Mouse (Mus musculus): ENCODE measurements around the gene Car10. TPM values are rescaled to one million over a fixed set of nuclear protein-coding genes. Genes with fewer than 3 reads are reported as not detected.
"Not testable (repeated sequence)": the region's sequence is repeated elsewhere in the genome, so short reads cannot be mapped to it uniquely, and the experiment has no call there.

Car10 gene
- polyA plus RNA-seq, 1 experiment from 2014 or later, result 0.12 TPM

GRCm38 (mm10) chr11:93393371-93393770 lies 295.5 kb downstream of the Car10 start:
- H3K4me2 ChIP-seq (replicated peaks; ENCODE audit: low read depth, low read length); H3K36me3 ChIP-seq (ENCODE audit: control insufficient read depth, insufficient read depth, low read length); H3K4me3 ChIP-seq (ENCODE audit: low read length); H3K4me1 ChIP-seq (ENCODE audit: control insufficient read depth, insufficient read depth, low read length); H3K9ac ChIP-seq (ENCODE audit: low read depth, low read length); H3K27me3 ChIP-seq (ENCODE audit: control insufficient read depth, insufficient read depth, low read length); H3K27ac ChIP-seq (ENCODE audit: low read depth, low read length); ATAC-seq (ENCODE audit: low FRiP score, low TSS enrichment); H3K9me3 ChIP-seq (ENCODE audit: control insufficient read depth, low read length): not testable (repeated sequence)

- ATAC-seq (ENCODE audit: low FRiP score, low TSS enrichment), result no peak
- no peak overlapping the region for H3K4me2 ChIP-seq (replicated peaks; ENCODE audit: low read depth, low read length)
- 89% methylated on average over 2 of the region's 2 CpGs for WGBS
- no peaks in the 10 kb centered on the region for H3K27me3 ChIP-seq (ENCODE audit: control insufficient read depth, insufficient read depth, low read length)
- no peaks in the 10 kb centered on the region for H3K9me3 ChIP-seq (ENCODE audit: control insufficient read depth, low read length)
- H3K4me3 ChIP-seq (ENCODE audit: low read length), result no peak overlapping the region
- no peak overlapping the region for H3K27ac ChIP-seq (ENCODE audit: low read depth, low read length)
- H3K4me1 ChIP-seq (ENCODE audit: control insufficient read depth, insufficient read depth, low read length), result no peaks in the 10 kb centered on the region
- no peak overlapping the region for H3K9ac ChIP-seq (ENCODE audit: low read depth, low read length)
- no peaks in the 10 kb centered on the region for H3K36me3 ChIP-seq (ENCODE audit: control insufficient read depth, insufficient read depth, low read length)
These were observed 298.5 kb downstream of the Car10 start for GRCm38 (mm10) chr11:93396356-93396755.

- H3K36me3 ChIP-seq (ENCODE audit: control insufficient read depth, insufficient read depth, low read length); H3K9me3 ChIP-seq (ENCODE audit: control insufficient read depth, low read length); H3K27me3 ChIP-seq (ENCODE audit: control insufficient read depth, insufficient read depth, low read length); H3K4me2 ChIP-seq (replicated peaks; ENCODE audit: low read depth, low read length); H3K4me1 ChIP-seq (ENCODE audit: control insufficient read depth, insufficient read depth, low read length); H3K9ac ChIP-seq (ENCODE audit: low read depth, low read length); H3K27ac ChIP-seq (ENCODE audit: low read depth, low read length); ATAC-seq (ENCODE audit: low FRiP score, low TSS enrichment); H3K4me3 ChIP-seq (ENCODE audit: low read length): not testable (repeated sequence)
- 85% methylated on average over 1 of the region's 1 CpGs for WGBS
These were observed 303.3 kb downstream of the Car10 start for GRCm38 (mm10) chr11:93401167-93401566.

GRCm38 (mm10) chr11:93407981-93408380 lies 310.2 kb downstream of the Car10 start:
- no peak overlapping the region for H3K4me3 ChIP-seq (ENCODE audit: low read length)
- no peak for ATAC-seq (ENCODE audit: low FRiP score, low TSS enrichment)
- H3K27me3 ChIP-seq (ENCODE audit: control insufficient read depth, insufficient read depth, low read length), result no peaks in the 10 kb centered on the region
- no peaks in the 10 kb centered on the region for H3K36me3 ChIP-seq (ENCODE audit: control insufficient read depth, insufficient read depth, low read length)
- H3K4me2 ChIP-seq (replicated peaks; ENCODE audit: low read depth, low read length), result no peak overlapping the region
- no peaks in the 10 kb centered on the region for H3K4me1 ChIP-seq (ENCODE audit: control insufficient read depth, insufficient read depth, low read length)
- no peaks in the 10 kb centered on the region for H3K9me3 ChIP-seq (ENCODE audit: control insufficient read depth, low read length)
- no peak overlapping the region for H3K9ac ChIP-seq (ENCODE audit: low read depth, low read length)
- WGBS, result 86% methylated on average over 5 of the region's 5 CpGs
- H3K27ac ChIP-seq (ENCODE audit: low read depth, low read length), result no peak overlapping the region

- H3K9ac ChIP-seq (ENCODE audit: low read depth, low read length), result no peak overlapping the region
- WGBS, result 83% methylated on average over 5 of the region's 5 CpGs
- no peaks in the 10 kb centered on the region for H3K36me3 ChIP-seq (ENCODE audit: control insufficient read depth, insufficient read depth, low read length)
- no peaks in the 10 kb centered on the region for H3K27me3 ChIP-seq (ENCODE audit: control insufficient read depth, insufficient read depth, low read length)
- no peaks in the 10 kb centered on the region for H3K9me3 ChIP-seq (ENCODE audit: control insufficient read depth, low read length)
- H3K27ac ChIP-seq (ENCODE audit: low read depth, low read length), result no peak overlapping the region
- H3K4me2 ChIP-seq (replicated peaks; ENCODE audit: low read depth, low read length), result no peak overlapping the region
- no peak for ATAC-seq (ENCODE audit: low FRiP score, low TSS enrichment)
- H3K4me3 ChIP-seq (ENCODE audit: low read length), result no peak overlapping the region
- H3K4me1 ChIP-seq (ENCODE audit: control insufficient read depth, insufficient read depth, low read length), result no peaks in the 10 kb centered on the region
These were observed 333.7 kb downstream of the Car10 start for GRCm38 (mm10) chr11:93431482-93431881.

GRCm38 (mm10) chr11:93434997-93435915 lies 337.4 kb downstream of the Car10 start:
- 74% methylated on average over 4 of the region's 4 CpGs for WGBS
- ATAC-seq (ENCODE audit: low FRiP score, low TSS enrichment), result no peak
- no peak overlapping the region for H3K4me3 ChIP-seq (ENCODE audit: low read length)
- no peaks in the 10 kb centered on the region for H3K9me3 ChIP-seq (ENCODE audit: control insufficient read depth, low read length)
- no peak overlapping the region for H3K9ac ChIP-seq (ENCODE audit: low read depth, low read length)
- H3K4me1 ChIP-seq (ENCODE audit: control insufficient read depth, insufficient read depth, low read length), result no peaks in the 10 kb centered on the region
- no peak overlapping the region for H3K4me2 ChIP-seq (replicated peaks; ENCODE audit: low read depth, low read length)
- no peaks in the 10 kb centered on the region for H3K36me3 ChIP-seq (ENCODE audit: control insufficient read depth, insufficient read depth, low read length)
- no peaks in the 10 kb centered on the region for H3K27me3 ChIP-seq (ENCODE audit: control insufficient read depth, insufficient read depth, low read length)
- no peak overlapping the region for H3K27ac ChIP-seq (ENCODE audit: low read depth, low read length)

GRCm38 (mm10) chr11:93436892-93437291 lies 339.1 kb downstream of the Car10 start:
- Histone ChIP-seq H3K4me3 (ENCODE audit: low read length) (no peak overlapping the region), H3K9me3 (ENCODE audit: control insufficient read depth, low read length) (no peaks in the 10 kb centered on the region), H3K9ac (ENCODE audit: low read depth, low read length) (no peak overlapping the region), H3K36me3 (ENCODE audit: control insufficient read depth, insufficient read depth, low read length) (no peaks in the 10 kb centered on the region), H3K27ac (ENCODE audit: low read depth, low read length) (no peak overlapping the region), H3K4me2 (replicated peaks; ENCODE audit: low read depth, low read length) (no peak overlapping the region), H3K27me3 (ENCODE audit: control insufficient read depth, insufficient read depth, low read length) (no peaks in the 10 kb centered on the region), H3K4me1 (ENCODE audit: control insufficient read depth, insufficient read depth, low read length) (no peaks in the 10 kb centered on the region)
- no peak for ATAC-seq (ENCODE audit: low FRiP score, low TSS enrichment)
- 67% methylated on average over 2 of the region's 2 CpGs for WGBS

GRCm38 (mm10) chr11:93440466-93440865 lies 342.6 kb downstream of the Car10 start:
- ATAC-seq (ENCODE audit: low FRiP score, low TSS enrichment), result no peak
- H3K9ac ChIP-seq (ENCODE audit: low read depth, low read length), result no peak overlapping the region
- no peaks in the 10 kb centered on the region for H3K4me1 ChIP-seq (ENCODE audit: control insufficient read depth, insufficient read depth, low read length)
- H3K4me3 ChIP-seq (ENCODE audit: low read length), result no peak overlapping the region
- no peaks in the 10 kb centered on the region for H3K9me3 ChIP-seq (ENCODE audit: control insufficient read depth, low read length)
- H3K36me3 ChIP-seq (ENCODE audit: control insufficient read depth, insufficient read depth, low read length), result no peaks in the 10 kb centered on the region
- WGBS, result 70% methylated on average over 1 of the region's 1 CpGs
- H3K27me3 ChIP-seq (ENCODE audit: control insufficient read depth, insufficient read depth, low read length), result no peaks in the 10 kb centered on the region
- H3K27ac ChIP-seq (ENCODE audit: low read depth, low read length), result no peak overlapping the region
- H3K4me2 ChIP-seq (replicated peaks; ENCODE audit: low read depth, low read length), result no peak overlapping the region

GRCm38 (mm10) chr11:93443777-93444176 lies 345.9 kb downstream of the Car10 start:
- no peak for ATAC-seq (ENCODE audit: low FRiP score, low TSS enrichment)
- Histone ChIP-seq H3K4me1 (ENCODE audit: control insufficient read depth, insufficient read depth, low read length) (no peaks in the 10 kb centered on the region), H3K9ac (ENCODE audit: low read depth, low read length) (no peak overlapping the region), H3K4me2 (replicated peaks; ENCODE audit: low read depth, low read length) (no peak overlapping the region), H3K36me3 (ENCODE audit: control insufficient read depth, insufficient read depth, low read length) (no peaks in the 10 kb centered on the region), H3K4me3 (ENCODE audit: low read length) (no peak overlapping the region), H3K27me3 (ENCODE audit: control insufficient read depth, insufficient read depth, low read length) (no peaks in the 10 kb centered on the region), H3K9me3 (ENCODE audit: control insufficient read depth, low read length) (no peaks in the 10 kb centered on the region), H3K27ac (ENCODE audit: low read depth, low read length) (no peak overlapping the region)
- 100% methylated on average over 2 of the region's 2 CpGs for WGBS
